Mouse (Mus musculus): Measurements from ENCODE around the gene Il17rd.

Il17rd gene

GRCm38 (mm10) chr14:27048231-27048956 is 9.7 kb downstream of the Il17rd start:
- no peak for DNase-seq

DNA sequence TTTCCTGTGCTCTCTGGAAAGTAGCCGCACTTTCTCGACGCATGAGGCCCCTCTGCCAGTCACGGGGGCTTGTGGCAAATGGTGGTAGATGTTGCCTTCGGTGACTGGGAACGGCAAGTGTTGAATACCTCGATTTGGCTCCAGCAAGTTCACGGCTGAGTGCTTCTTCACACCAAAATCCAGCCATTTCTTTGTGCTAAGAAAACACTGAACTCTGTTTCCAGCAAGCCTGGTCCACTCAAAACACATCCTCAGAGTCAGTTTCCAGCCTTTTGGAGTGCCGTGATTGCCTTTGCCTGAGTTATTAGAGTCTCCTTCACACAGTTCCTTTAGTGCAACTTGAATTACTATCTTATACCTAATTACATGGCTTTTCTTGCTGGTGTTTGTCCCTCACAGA is 11.3 kb downstream of the Il17rd start:
- no peak for DNase-seq

GRCm38 (mm10) chr14:27050560-27051510 is 12.1 kb downstream of the Il17rd start:
- DNase-seq: no peak

- DNase-seq: no peak
Measured at GRCm38 (mm10) chr14:27051511-27051895, 12.8 kb downstream of the Il17rd start.

DNA sequence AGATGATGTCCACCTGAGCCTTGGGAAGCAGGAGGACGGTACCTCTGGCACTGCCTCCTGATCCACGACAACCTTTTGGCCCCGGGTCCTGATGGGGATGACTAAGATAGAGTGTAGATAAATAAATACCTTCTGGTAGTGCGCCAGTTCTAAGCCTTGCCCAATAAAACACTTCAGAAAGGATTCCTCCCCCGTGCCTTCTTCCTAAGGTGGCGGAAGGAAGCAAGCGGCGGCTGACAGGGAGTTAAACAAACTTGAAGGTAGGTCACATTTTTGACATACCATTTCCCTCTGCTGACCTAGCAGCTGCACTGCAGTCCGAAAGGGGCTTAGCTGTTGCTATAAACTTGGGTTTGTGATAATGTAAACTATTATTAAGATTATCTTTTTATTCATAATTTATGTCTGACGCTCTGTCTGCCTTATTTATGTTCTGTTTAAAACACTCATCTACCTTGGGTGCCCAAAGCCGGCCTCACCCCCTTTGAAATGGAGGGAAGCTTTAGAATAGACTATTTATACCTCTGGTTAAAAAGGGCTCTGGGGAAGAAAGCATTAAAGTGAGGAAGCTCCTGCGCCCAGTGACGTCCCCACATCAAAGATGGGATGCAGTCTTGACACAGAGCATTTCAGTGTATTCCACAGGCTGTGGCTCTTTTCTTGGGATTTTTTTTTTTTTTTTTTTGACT is 19.9 kb downstream of the Il17rd start:
- no peak for DNase-seq

DNA sequence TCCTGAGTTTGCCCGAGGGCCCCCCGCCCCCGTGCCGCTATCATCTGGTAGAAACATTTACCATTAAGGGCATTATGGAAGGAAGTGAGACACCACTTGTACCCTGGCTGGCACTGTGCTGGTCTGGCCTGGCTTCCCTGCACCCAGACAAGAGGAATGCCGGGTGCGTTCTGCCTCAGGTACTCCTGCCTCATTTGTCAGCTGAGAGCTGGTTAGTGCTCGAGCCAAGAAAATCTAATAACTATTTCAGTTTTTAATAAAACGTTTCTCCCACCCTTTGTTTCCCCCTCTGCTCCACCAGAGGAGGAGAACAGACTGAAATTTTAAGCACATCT is 20.4 kb downstream of the Il17rd start:
- DNase-seq: no peak

DNA sequence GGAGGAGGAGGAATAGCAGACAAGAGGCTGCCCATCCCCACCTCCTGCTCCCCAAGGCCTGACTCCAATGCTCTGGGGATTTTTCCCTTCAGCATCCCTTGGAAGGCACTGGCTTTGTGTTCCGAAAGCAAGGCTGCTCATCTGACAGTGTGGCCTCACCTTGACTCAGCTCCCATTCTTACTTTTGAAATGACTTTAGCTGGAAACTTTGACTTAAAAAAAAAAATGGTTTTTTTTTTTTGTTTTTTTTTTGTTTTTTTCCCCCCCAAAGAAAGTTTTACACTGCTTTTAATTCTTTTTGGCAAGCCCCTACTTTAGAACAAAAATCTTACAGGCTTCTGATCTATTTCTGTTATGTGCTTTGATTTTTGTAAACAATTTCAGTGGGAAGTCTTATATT is 24.6 kb downstream of the Il17rd start:
- no peak for DNase-seq

- no peak for DNase-seq
Measured at GRCm38 (mm10) chr14:27066171-27066929, 27.6 kb downstream of the Il17rd start.

- DNase-seq: no peak
Measured at GRCm38 (mm10) chr14:27067866-27068271, 29.1 kb downstream of the Il17rd start.

DNA sequence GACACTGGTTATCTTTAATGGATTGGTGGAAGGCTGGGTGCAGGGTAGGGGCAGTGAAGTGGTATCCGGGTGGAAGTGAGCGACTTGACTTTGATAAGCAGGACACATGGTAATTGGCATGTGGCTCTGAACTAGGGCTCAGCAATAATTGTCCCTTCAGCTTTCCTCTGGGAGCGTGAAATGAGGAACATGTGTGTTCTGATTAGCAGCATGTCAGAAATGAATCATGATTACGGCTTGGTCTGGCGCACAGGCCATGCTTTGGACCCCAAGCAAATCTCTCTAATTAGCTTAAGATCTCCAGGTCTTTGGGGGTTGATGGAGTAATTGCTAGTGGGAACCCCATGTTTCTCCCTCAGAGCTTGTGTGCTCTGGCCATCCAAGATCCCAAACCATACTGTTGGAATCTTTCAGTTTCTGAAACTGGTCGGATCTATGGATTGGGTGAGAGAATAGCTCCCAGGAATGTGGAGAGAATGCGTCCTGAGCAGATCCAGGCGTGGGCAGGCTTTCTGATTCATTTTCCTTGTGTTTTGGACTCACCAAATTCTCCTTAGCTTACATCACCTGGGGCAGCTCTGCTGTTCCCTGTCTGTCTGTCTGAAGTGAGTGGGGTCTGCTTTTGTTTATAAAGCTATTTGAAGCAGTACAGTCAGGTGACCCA is 30.8 kb downstream of the Il17rd start:
- DNase-seq: no peak

DNA sequence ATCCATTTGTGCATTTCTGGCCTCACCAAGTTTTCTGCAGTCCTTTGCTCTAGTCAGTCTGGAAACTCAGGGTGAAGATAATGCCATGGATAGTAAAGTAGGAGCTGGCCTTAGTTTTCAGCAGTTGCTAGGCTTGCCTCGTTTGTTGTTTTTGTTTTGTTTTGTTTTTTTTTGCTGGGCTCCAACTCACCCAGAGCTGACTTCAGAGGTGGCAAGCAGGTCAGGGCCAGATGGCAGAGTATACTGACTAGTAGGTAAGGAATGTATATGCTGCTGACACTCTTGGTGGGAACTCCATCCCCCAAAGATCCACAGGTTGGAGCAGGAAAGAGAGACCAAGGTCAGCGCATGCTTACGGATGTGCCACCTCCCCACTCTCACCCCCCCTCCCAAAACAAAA is 31.4 kb downstream of the Il17rd start:
- no peak for DNase-seq

- no peak for DNase-seq
Measured at GRCm38 (mm10) chr14:27070758-27071157, 32.0 kb downstream of the Il17rd start.

DNA sequence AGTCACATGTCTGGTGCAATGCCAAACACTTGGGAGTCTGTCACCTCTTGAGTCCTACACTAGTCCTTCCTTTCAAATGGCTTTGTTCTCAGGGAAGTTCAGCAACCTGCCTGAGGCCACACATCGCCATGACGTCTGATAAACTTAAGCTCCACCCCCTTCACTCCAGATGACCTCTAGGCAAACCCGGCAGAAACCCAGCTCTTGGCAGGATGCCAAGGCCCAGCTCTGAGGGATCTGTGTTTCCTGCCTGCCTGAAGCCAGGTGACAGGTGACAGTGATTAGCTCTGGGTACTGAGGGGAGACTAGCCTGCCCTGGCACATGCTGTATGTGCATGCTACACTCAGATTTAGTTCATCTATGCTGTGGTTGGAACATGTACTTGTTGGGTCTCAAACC is 33.2 kb downstream of the Il17rd start:
- DNase-seq: no peak

DNA sequence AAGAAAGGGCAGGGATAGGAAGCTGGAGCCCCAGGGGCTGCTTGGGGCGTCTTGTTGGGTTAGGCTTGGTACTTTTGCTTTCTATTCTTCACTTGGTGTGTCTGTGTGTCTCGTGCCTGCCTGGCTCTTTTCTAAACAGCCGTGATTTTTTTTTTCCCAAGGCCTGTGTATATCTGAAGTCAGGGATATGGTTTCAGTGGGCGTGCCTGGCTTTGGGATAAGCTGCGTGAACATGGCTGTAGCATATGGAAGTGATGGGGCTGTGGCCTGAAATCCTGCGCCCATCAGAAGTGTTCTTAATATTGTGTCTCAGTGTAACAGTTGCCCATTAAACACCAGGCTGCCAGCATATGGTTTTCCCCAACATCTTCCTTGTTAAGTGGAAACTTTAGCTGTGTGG is 36.3 kb downstream of the Il17rd start:
- DNase-seq: no peak

- no peak for DNase-seq
Measured at GRCm38 (mm10) chr14:27075909-27076521, 37.3 kb downstream of the Il17rd start.

DNA sequence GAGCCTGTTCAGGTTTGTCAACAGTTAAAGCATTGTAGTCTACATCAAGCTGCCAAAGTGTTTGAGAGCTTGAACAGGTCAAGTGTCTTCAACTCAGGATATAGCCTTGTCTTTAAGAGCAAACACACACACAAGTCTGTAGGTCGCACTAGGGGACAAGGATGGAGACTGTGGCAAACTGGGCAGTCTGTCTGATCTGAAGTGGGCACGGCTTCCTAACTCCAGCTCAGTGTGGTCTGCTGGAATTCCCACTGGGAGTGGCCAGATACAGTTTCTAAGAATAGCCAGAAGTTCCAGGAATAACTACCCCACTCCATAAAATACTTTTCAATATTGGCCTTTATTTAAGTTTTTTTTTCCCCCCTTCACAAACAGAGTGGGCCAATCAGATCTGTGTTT is 37.8 kb downstream of the Il17rd start:
- DNase-seq: no peak

DNA sequence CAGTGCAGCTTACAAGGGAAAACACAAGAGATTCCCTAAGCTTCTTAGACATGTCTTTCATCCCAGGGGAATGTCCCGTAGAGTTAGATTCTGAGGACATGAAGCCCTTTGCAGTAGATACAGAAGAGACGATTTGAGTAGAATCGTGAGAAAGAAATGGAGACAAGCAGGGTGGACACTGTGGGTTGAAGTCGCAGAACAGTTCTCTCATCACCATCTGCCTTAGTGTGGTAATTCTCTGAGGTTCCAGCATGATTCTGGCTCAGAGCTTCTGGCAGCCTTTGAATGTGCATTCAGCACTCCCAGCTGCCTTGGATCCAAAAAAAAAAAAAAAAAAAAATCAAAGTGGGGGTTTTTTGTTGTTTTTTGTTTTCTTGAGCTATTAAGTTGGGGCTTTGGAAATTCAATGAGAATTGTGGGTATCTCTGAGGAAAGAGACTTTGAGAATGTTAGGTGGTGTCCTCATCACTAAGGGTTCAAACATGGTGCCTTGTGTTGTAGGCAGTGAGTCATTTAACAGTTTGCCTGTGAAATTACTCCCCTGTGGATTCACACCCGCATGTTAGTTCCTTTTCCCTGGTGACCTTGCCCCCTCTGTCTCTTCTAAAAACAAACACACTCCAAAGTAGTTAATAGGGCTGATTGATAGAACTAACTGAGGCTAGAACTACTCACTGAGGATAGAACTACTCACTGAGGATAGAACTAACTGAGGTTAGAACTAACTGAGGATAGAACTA is 43.0 kb downstream of the Il17rd start:
- DNase-seq: no peak

DNA sequence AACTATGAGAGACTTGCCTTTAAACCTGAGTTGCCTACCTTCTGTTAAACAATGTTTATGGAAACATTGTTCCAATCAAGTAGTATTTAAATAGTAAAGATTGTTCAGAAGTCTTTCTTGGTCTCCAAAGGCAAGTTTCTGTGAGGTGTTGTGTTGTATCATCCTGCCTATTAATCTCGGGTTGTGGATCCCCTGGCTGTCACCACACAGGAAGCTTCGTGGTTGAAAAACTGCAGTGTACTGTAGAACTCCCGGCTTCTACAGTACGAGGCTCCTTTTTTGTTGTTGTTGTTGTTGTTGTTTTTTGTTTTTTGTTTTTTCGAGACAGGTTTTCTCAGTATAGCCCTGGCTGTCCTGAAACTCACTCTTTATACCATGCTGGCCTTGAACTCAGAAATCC is 46.7 kb downstream of the Il17rd start:
- no peak for DNase-seq

GRCm38 (mm10) chr14:27085999-27086398 is 47.3 kb downstream of the Il17rd start:
- DNase-seq: no peak

DNA sequence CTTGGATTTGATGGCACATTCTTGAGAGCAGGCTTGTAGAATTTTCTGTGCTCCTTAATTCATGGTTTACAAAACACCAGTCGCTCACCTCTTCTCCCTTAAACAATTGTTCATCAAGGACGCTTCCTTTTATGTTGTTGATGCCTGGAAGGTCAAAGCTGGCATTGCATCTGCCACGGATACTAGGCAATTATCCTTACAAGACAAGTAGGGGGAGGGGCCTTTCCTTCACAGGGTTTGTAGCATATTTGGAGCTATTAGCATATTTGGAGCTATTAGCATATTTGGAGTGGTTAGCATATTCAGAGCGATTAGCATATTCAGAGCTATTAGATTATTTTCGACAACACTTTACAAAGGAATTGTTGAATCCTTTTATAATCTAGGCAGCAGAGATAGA is 55.5 kb downstream of the Il17rd start:
- DNase-seq: no peak

- DNase-seq: no peak
Measured at GRCm38 (mm10) chr14:27096133-27096532, 57.4 kb downstream of the Il17rd start.
